Comparison of ENCODE assay signal across 8 mouse cellular contexts in genomic region chr9:110741711-110742294, GRCm38 (mm10). TPM values are rescaled to one million over a fixed set of nuclear protein-coding genes. Genes with fewer than 3 reads are reported as not detected.
A peak's percentile ranks its signal among the peaks of the same experiment; 100 is the strongest.
DNase-seq lines count a peak whose midpoint lies in the region; ATAC-seq and TF ChIP-seq lines count a peak whose summit lies in the region.

Gene Myl3 (plus strand): TSS chr9:110741861.

- DNase-seq in lung, postnatal 10 days, result no peak
- DNase-seq in gastrocnemius, adult 18-20 months (ENCODE audit: low spot score), result no peak
- DNase-seq in hindbrain, postnatal 0 days (ENCODE audit: low spot score), result no peak
- no peak for DNase-seq in spleen, postnatal 36 days (ENCODE audit: low spot score in 2 of 2)
- DNase-seq in ovary, postnatal 14 days (ENCODE audit: low spot score), result no peak
- DNase-seq in cerebellum, adult 9-11 months, result no peak

- peak within 1 kb of the TSS; percentile 65 for H3K4me3 ChIP-seq in lung, embryonic 15.5 days
- peak within 1 kb of the TSS; percentile 46 for H3K4me3 ChIP-seq in hindbrain, postnatal 0 days (ENCODE audit: low read length)
- H3K4me3 ChIP-seq in neural tube, embryonic 14.5 days (ENCODE audit: low read depth, low read length), result peak within 1 kb of the TSS; percentile 64

- H3K4me1 ChIP-seq in lung, embryonic 15.5 days, result peaks cover 33% of the 10 kb centered on the region
- no peaks in the 10 kb centered on the region for H3K4me1 ChIP-seq in hindbrain, postnatal 0 days (ENCODE audit: insufficient read depth, low read length)
- H3K4me1 ChIP-seq in neural tube, embryonic 14.5 days (ENCODE audit: control insufficient read depth, insufficient read depth, low read length), result peaks cover 5% of the 10 kb centered on the region; the same call in 1 of the 2 replicates

- WGBS in lung, embryonic 15.5 days, result 3% methylated on average over 17 of the region's 17 CpGs
- WGBS in hindbrain, postnatal 0 days, result 5% methylated on average over 17 of the region's 17 CpGs
- WGBS in neural tube, embryonic 14.5 days, result 3% methylated on average over 17 of the region's 17 CpGs

- H3K9ac ChIP-seq in lung, embryonic 15.5 days, result peak within 1 kb of the TSS; percentile 65
- peak within 1 kb of the TSS; percentile 51 for H3K9ac ChIP-seq in hindbrain, postnatal 0 days (replicated peaks; ENCODE audit: low read length)
- peak within 1 kb of the TSS; percentile 73 for H3K9ac ChIP-seq in neural tube, embryonic 14.5 days (replicated peaks; ENCODE audit: low read depth, low read length)

- TF ChIP-seq CTCF in hindbrain, postnatal 0 days (IDR thresholded peaks at IDR 0.05; ENCODE audit: low read depth), result no peak

- H3K27me3 ChIP-seq in lung, embryonic 15.5 days, result peaks cover 59% of the 10 kb centered on the region
- H3K27me3 ChIP-seq in hindbrain, postnatal 0 days (ENCODE audit: insufficient read depth, low read length), result no peaks in the 10 kb centered on the region
- H3K27me3 ChIP-seq in neural tube, embryonic 14.5 days (ENCODE audit: control insufficient read depth, insufficient read depth, low read length), result peaks cover 3% of the 10 kb centered on the region

- peak within 1 kb of the TSS; percentile 82 for H3K4me2 ChIP-seq in lung, embryonic 15.5 days
- peak within 1 kb of the TSS; percentile 67 for H3K4me2 ChIP-seq in hindbrain, postnatal 0 days (ENCODE audit: low read depth, low read length)
- H3K4me2 ChIP-seq in neural tube, embryonic 14.5 days (ENCODE audit: low read depth, low read length), result peak within 1 kb of the TSS; percentile 98

- H3K27ac ChIP-seq in lung, embryonic 15.5 days, result peak within 1 kb of the TSS; percentile 93
- no peak within 1 kb of the TSS for H3K27ac ChIP-seq in hindbrain, postnatal 0 days
- H3K27ac ChIP-seq in neural tube, embryonic 14.5 days (ENCODE audit: low read depth, low read length), result 0 out of 2 replicates have a peak within 1 kb of the TSS, but pooled peaks have one; percentile 16

- no peak for ATAC-seq in lung, embryonic 15.5 days (ENCODE audit: borderline replicate concordance, extremely low read depth, low FRiP score, low TSS enrichment)
- ATAC-seq in hindbrain, postnatal 0 days, result no peak
- no peak for ATAC-seq in neural tube, embryonic 14.5 days (ENCODE audit: low read depth)

- H3K9me3 ChIP-seq in lung, embryonic 15.5 days, result no peaks in the 10 kb centered on the region
- no peaks in the 10 kb centered on the region for H3K9me3 ChIP-seq in hindbrain, postnatal 0 days (ENCODE audit: low read length)
- H3K9me3 ChIP-seq in neural tube, embryonic 14.5 days (ENCODE audit: control insufficient read depth, low read length), result no peaks in the 10 kb centered on the region

- H3K36me3 ChIP-seq in lung, embryonic 15.5 days, result 0 out of 2 replicates have a peak, but pooled peaks cover 4% of the 10 kb centered on the region
- no peaks in the 10 kb centered on the region for H3K36me3 ChIP-seq in hindbrain, postnatal 0 days (ENCODE audit: insufficient read depth, low read length)
- no peaks in the 10 kb centered on the region for H3K36me3 ChIP-seq in neural tube, embryonic 14.5 days (ENCODE audit: control insufficient read depth, insufficient read depth, low read length)

RNA-seq across cellular contexts. Expression of gene Myl3, which starts in this region (rescaled TPM):
- polyA plus RNA-seq in lung, embryonic 15.5 days (2015; fragmentation: Nextera tagmentation; extraction: Ambion mirVana), result 19.8 and 68.6 TPM in 2 replicates
- total RNA-seq in gastrocnemius, adult 18-20 months (2021), result 100 to 1,000 TPM; 624 to 860 TPM
- 0.72 TPM in 1 of 2 replicates, not detected in the other for total RNA-seq in hindbrain, postnatal 0 days (2014; rRNA removed)
- 0.65 and 0.89 TPM in 2 replicates for polyA plus RNA-seq in hindbrain, postnatal 0 days (2015; fragmentation: Nextera tagmentation; extraction: Ambion mirVana)
- 0.50 and 0.66 TPM in 2 replicates for polyA plus RNA-seq in neural tube, embryonic 14.5 days (2014; fragmentation: Nextera tagmentation; extraction: Ambion mirVana)

Comparison
In these comparisons a context has a peak if more than half of its experiments do, and no peak if none do; other contexts are left out.
1. RNA of gene Myl3 (total RNA-seq): 624 to 860 TPM in gastrocnemius, adult 18-20 months; 0.72 TPM in hindbrain, postnatal 0 days; every median in the first group is over 100 times any median in the second.
2. RNA of gene Myl3 (polyA plus RNA-seq): 19.8 to 68.6 TPM in lung, embryonic 15.5 days; 0.50 to 0.66 TPM in neural tube, embryonic 14.5 days and 0.65 to 0.89 TPM in hindbrain, postnatal 0 days; every median in the first group is over 10 times any median in the second.
3. Peak in every context shown above with its lines, with median percentiles within 50 percentile points of each other: H3K4me2 ChIP-seq, H3K4me3 ChIP-seq and H3K9ac ChIP-seq.